Mouse (Mus musculus): Measurements from ENCODE around the gene Pak3.

GRCm38 (mm10) chrX:143818961-143819360, 300.6 kb downstream of the Pak3 start:
- TF ChIP-seq GATA1 (IDR thresholded peaks at IDR 0.05; ENCODE audit: borderline replicate concordance, low read length), result no peak
- TF ChIP-seq FLI1 (IDR thresholded peaks at IDR 0.05; ENCODE audit: low read length), result no peak
